Mouse (Mus musculus) cortical plate, adult 2 months (tissue): ENCODE results near the gene Sstr3. TPM values are rescaled to one million over a fixed set of nuclear protein-coding genes. Genes with fewer than 3 reads are reported as not detected.

Experiments
- H3K27ac ChIP-seq: fragments of 200-500 bp; 2 replicates; pipeline ENCODE4 v1.5.1; 2012; ENCODE audit warnings: low read length, control low read depth, inconsistent platforms; ENCODE audit not compliant: insufficient read depth
- H3K4me1 ChIP-seq: fragments of 200-500 bp; 2 replicates; pipeline ENCODE4 v1.6.1; 2011; ENCODE audit warnings: low read length; ENCODE audit not compliant: control insufficient read depth, insufficient read depth
- H3K4me3 ChIP-seq: fragments of 200-500 bp; 2 replicates; pipeline ENCODE4 v1.5.1; 2011; ENCODE audit warnings: mild to moderate bottlenecking, low read length, control low read depth; ENCODE audit not compliant: insufficient read depth
- CTCF ChIP-seq: fragments of 200-500 bp; IDR thresholded peaks from 2 replicates; pipeline ENCODE4 v1.5.1; 2011; ENCODE audit warnings: mild to moderate bottlenecking, control low read depth, low read length; ENCODE audit not compliant: insufficient read depth; ENCODE audit errors: extremely low read depth
- POLR2A ChIP-seq: fragments of 200-500 bp; IDR thresholded peaks from 2 replicates; pipeline ENCODE4 v1.6.1; 2011; ENCODE audit warnings: mild to moderate bottlenecking, low read length, control low read depth; ENCODE audit not compliant: insufficient read depth; ENCODE audit errors: extremely low read depth
- polyA plus RNA-seq: library from polyadenylated mRNA; depleted of rRNA; stranded (reverse); fragments of >200 nt; gene quantifications from 2 replicates; pipeline ENCODE4 v1.2.3, GENCODE M21; 2012

The Sstr3 gene
- polyA plus RNA-seq, 1 experiment = 13.8 TPM

DNA sequence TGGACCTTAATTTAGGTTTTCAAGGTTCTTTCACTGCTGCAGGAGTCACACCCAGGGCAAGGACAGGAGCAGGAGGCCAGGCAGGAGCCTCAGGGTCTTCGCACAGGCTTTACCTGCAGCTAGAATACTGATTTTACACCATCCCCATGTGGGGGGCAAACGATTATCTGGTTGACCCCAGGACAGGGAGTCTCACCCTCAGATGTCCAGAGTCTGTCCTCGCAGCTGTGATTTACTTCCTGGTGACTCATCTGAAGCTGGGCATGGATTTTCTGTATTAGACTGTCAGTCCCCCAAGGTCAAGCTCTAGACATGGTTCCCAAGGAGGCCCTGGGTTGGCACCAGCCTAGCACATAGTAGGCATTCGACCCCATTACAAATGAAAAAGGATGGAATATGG is 1.6 kb upstream of the Sstr3 start:
- Histone ChIP-seq H3K4me3 (no peak overlapping the region), H3K4me1 (peaks cover 5% of the 10 kb centered on the region), H3K27ac (no peak overlapping the region)
- TF ChIP-seq CTCF = no peak
- no peak for TF ChIP-seq POLR2A

- Histone ChIP-seq H3K27ac (peak overlapping the region; percentile 77), H3K4me1 (peaks cover 5% of the 10 kb centered on the region), H3K4me3 (peak overlapping the region; percentile 54)
- TF ChIP-seq POLR2A = no peak
- no peak for TF ChIP-seq CTCF
Observed at GRCm38 (mm10) chr15:78544041-78544440, 444 bp downstream of the Sstr3 start.

- Histone ChIP-seq H3K27ac (peak overlapping the region; percentile 16; the same call in 1 of the 2 replicates), H3K4me3 (peak overlapping the region; percentile 54), H3K4me1 (0 out of 2 replicates have a peak, but pooled peaks cover 2% of the 10 kb centered on the region)
- peak; percentile 50 for TF ChIP-seq POLR2A
- no peak for TF ChIP-seq CTCF
Observed at GRCm38 (mm10) chr15:78542767-78543303, 1.6 kb downstream of the Sstr3 start.

DNA sequence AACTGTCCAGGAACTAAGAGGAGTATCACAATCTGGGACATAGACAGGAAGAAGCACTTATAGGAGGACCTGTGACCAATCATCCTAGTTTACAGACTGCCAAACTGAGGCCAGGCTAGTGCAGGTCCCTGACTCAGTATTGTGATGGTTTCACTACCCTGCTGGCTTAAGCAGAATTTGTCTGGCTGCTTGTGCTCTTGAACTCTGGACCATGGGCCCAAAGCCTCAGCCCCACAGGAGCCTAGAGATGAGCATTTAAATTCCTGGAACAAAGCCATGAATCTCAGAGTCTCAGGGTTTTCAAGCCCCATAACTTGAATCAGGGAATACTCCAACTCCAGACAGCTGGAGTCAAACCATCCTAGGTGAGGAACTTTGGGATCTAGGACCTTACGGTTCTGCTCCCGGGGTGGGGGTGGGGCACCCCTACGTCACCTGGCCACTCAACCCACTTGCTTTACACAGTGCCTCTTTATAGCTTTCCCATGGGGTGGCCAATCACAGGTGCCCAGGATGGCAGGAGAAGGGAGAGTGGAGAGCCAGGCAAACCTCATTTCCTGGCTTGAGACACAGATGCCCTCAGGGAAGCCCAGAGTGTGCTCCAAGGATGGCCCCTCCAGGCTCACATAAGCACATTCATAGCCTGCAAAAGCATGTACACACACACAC is 2.3 kb downstream of the Sstr3 start:
- TF ChIP-seq POLR2A (peak; percentile 37; the same call in 1 of the 2 replicates), CTCF (no peak)
- peak overlapping the region; percentile 54 for H3K4me3 ChIP-seq
- H3K27ac ChIP-seq = peak overlapping the region; percentile 16; the same call in 1 of the 2 replicates
- H3K4me1 ChIP-seq = 0 out of 2 replicates have a peak, but pooled peaks cover 2% of the 10 kb centered on the region

- H3K4me1 ChIP-seq = 0 out of 2 replicates have a peak, but pooled peaks cover 2% of the 10 kb centered on the region
- TF ChIP-seq CTCF (no peak), POLR2A (no peak)
- H3K4me3 ChIP-seq = peak overlapping the region; percentile 54; the same call in 1 of the 2 replicates
- no peak overlapping the region for H3K27ac ChIP-seq
Observed at GRCm38 (mm10) chr15:78541606-78542005, 2.9 kb downstream of the Sstr3 start.

- no peak overlapping the region for H3K27ac ChIP-seq
- H3K4me1 ChIP-seq = 0 out of 2 replicates have a peak, but pooled peaks cover 2% of the 10 kb centered on the region
- H3K4me3 ChIP-seq = 0 out of 2 replicates have a peak overlapping the region, but pooled peaks have one; percentile 54
- TF ChIP-seq CTCF (no peak), POLR2A (no peak)
Observed at GRCm38 (mm10) chr15:78541036-78541435, 3.4 kb downstream of the Sstr3 start.

GRCm38 (mm10) chr15:78535723-78536421 is 8.6 kb downstream of the Sstr3 start:
- Histone ChIP-seq H3K27ac (no peak overlapping the region), H3K4me1 (peaks cover 2% of the 10 kb centered on the region; the same call in 1 of the 2 replicates), H3K4me3 (no peak overlapping the region)
- TF ChIP-seq POLR2A (no peak), CTCF (no peak)

DNA sequence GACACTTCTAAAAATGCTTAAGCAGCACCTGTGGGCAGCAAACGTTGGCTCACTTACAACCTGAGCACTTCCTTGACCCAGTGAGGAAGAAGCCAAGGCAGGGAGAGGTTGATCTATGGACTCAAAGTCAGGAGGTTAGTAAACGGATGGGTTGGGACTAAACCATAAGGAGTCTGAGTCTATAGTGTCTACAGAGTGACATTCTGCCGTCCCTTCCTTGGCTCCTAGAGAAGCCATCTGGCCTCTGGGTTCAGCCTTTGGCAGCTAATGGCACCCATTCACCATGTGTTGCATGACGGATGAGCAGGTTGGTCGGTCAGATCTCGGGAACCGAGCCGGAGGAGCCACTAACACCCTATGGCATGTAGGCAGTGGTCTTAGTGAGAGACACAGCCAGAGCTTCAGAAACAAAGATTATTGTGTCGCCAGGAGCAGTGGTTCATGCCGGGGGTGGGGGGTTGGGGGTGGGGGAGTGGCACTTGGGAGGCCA is 11.1 kb downstream of the Sstr3 start:
- no peak for TF ChIP-seq POLR2A
- TF ChIP-seq CTCF = no peak
- Histone ChIP-seq H3K27ac (no peak overlapping the region), H3K4me1 (peaks cover 4% of the 10 kb centered on the region), H3K4me3 (no peak overlapping the region)

DNA sequence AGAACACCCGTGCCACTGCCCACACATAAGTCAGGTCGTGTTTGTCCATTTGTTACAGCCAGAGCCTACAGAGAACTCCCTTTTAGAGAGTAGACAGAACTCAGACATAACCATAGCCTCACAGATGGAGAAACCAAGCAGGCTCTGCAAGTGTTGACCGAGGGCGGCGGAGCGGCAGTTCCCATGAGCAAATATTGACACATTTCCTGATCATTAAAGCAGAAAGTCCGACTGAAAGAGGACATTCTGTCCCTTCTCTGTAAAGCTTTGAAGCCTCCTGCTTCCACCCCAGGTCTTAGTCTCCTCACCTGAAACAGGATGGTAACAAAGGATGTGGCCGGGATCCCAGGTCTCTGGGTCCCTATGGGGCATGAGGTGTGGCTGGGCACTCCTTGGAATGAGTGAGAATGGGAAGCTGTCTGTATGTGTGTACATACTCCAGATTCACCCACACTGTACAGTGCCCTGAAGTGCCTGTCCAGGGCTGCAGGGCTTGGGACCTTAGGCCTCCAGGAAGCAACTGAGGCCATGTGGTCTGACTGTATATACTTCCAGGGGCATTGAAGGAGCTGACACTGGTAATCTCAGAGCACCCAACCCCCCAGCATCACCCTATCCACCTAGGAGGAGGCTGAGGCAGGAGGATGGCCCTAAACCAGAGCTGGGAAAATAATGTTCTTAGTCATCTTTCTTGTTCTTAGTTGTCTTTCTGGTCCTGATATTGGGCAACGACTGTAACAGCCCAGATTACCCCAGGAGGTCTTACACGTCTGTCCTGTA is 11.7 kb downstream of the Sstr3 start:
- no peak overlapping the region for H3K4me3 ChIP-seq
- no peak overlapping the region for H3K27ac ChIP-seq
- H3K4me1 ChIP-seq = peaks cover 4% of the 10 kb centered on the region
- TF ChIP-seq POLR2A (no peak), CTCF (no peak)
